Mouse (Mus musculus) myocyte (in vitro differentiated cells): Measurements from ENCODE around the gene Hist1h2ab. TPM values are rescaled to one million over a fixed set of nuclear protein-coding genes. Genes with fewer than 3 reads are reported as not detected.

Experiments
- H3K27me3 ChIP-seq: one replicate; pipeline ENCODE4 v1.6.1; 2011; ENCODE audit not compliant: control insufficient read depth, insufficient read depth, insufficient read length
- H3K36me3 ChIP-seq: one replicate; pipeline ENCODE4 v1.6.1; 2011; ENCODE audit not compliant: control insufficient read depth, insufficient read depth
- H3K4me2 ChIP-seq: one replicate; pipeline ENCODE4 v1.6.1; 2011; ENCODE audit warnings: low read depth, control low read depth
- H3K4me3 ChIP-seq: one replicate; pipeline ENCODE4 v1.5.1; 2011; ENCODE audit warnings: mild to moderate bottlenecking, control low read depth, moderate library complexity
- H3K79me2 ChIP-seq: one replicate; pipeline ENCODE4 v1.6.1; 2011; ENCODE audit not compliant: control insufficient read depth, insufficient read depth
- H3ac ChIP-seq: one replicate; pipeline ENCODE4 v1.6.1; 2011; ENCODE audit not compliant: control insufficient read depth, insufficient read length
- CEBPB ChIP-seq: IDR thresholded peaks from 2 replicates; pipeline ENCODE4 v1.6.1; 2011; ENCODE audit warnings: mild to moderate bottlenecking, moderate library complexity; ENCODE audit not compliant: poor library complexity, insufficient read depth, severe bottlenecking
- E2F4 ChIP-seq: IDR thresholded peaks from one replicate; pipeline ENCODE4 v1.6.1; 2011; ENCODE audit warnings: mild to moderate bottlenecking, control low read depth, moderate library complexity; ENCODE audit not compliant: insufficient read depth
- MAX ChIP-seq: IDR thresholded peaks from one replicate; pipeline ENCODE4 v1.6.1; 2011; ENCODE audit warnings: low read depth, mild to moderate bottlenecking, control low read depth
- MYOD1 ChIP-seq, 3 experiments: IDR thresholded peaks; one replicate each; pipeline ENCODE4 v1.6.1; 2011; ENCODE audit warnings: control low read depth in 2 of 3, low read depth in 2 of 3, mild to moderate bottlenecking in 2 of 3, moderate library complexity in 1 of 3; ENCODE audit not compliant: insufficient read length in 2 of 3, control insufficient read depth in 1 of 3
- MYOG ChIP-seq, 3 experiments: IDR thresholded peaks; one replicate each; pipeline ENCODE4 v1.6.1; 2011; ENCODE audit warnings: control low read depth in 2 of 3, low read depth in 2 of 3, mild to moderate bottlenecking in 2 of 3; ENCODE audit not compliant: insufficient read length in 2 of 3, control insufficient read depth in 1 of 3, insufficient read depth in 1 of 3
- POLR2A ChIP-seq: IDR thresholded peaks from one replicate; pipeline ENCODE4 v1.6.1; 2011; ENCODE audit warnings: low read depth, mild to moderate bottlenecking, control low read depth, moderate library complexity; ENCODE audit not compliant: insufficient read length
- POLR2AphosphoS2 ChIP-seq: IDR thresholded peaks from one replicate; pipeline ENCODE4 v1.6.1; 2011; ENCODE audit warnings: low read depth, control low read depth; ENCODE audit not compliant: insufficient read length
- REST ChIP-seq: IDR thresholded peaks from one replicate; pipeline ENCODE4 v1.6.1; 2011; ENCODE audit warnings: mild to moderate bottlenecking, control low read depth, moderate library complexity; ENCODE audit not compliant: insufficient read depth, insufficient read length
- SRF ChIP-seq: IDR thresholded peaks from one replicate; pipeline ENCODE4 v1.6.1; 2011; ENCODE audit warnings: low read depth; ENCODE audit not compliant: control insufficient read depth, insufficient read length
- TCF12 ChIP-seq: IDR thresholded peaks from one replicate; pipeline ENCODE4 v1.6.1; 2011; ENCODE audit warnings: mild to moderate bottlenecking, control low read depth; ENCODE audit not compliant: poor library complexity, insufficient read depth, severe bottlenecking
- TCF3 ChIP-seq: IDR thresholded peaks from one replicate; pipeline ENCODE4 v1.6.1; 2011; ENCODE audit warnings: low read depth, control low read depth; ENCODE audit not compliant: insufficient read length
- USF1 ChIP-seq: IDR thresholded peaks from one replicate; pipeline ENCODE4 v1.6.1; 2011; ENCODE audit warnings: low read depth, mild to moderate bottlenecking, control low read depth, moderate library complexity
- polyA plus RNA-seq: library from polyadenylated mRNA; unstranded; fragments of >200 nt; fragmentation: generic; extraction: Trizol; gene quantifications from one replicate; pipeline ENCODE4 v1.2.1, GENCODE M21; 2012; ENCODE audit warnings: missing spikeins

Gene Hist1h2ab
- polyA plus RNA-seq, 1 experiment = 2.1 TPM

DNA sequence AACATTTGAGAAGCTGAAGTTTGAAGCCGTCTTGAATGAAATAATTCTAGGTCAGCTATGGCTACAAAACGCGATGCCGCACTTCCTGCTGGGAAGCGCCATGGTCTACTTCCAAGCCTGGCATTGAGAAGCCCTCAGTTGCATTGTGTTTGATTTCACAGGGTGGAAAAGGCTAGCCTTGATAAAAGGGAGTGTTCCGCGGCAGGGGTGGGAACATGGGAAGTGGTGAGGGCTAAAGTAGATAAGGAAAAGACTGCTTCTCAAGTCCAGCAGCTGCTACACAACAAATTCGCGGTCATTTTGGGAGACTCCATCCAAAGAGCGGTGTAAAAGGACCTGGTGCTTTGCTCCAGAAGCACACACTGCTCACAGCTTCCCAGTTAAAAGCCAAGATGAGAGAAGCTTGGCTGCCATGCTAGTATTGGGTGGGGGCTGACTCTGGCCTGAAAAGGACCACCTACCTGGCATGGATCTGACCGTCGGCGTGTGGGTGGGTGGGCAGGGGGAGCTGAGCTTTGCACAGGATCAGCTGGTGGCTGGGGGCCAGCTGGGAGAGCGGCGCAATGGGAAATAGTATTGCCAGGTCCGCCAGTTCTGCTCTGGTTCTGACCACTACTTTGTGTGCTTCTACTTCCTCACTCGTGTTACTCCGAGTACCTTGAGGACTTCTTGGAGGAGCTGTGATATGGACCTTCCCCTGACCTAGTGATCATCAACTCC, 22.3 kb upstream of the Hist1h2ab start:
- TF ChIP-seq POLR2A (no peak), TCF12 (no peak), POLR2AphosphoS2 (no peak), MYOG (IDR thresholded peaks at IDR 0.05; ENCODE audit: control insufficient read depth in 1 of 3, insufficient read depth in 1 of 3, insufficient read length in 2 of 3, low read depth in 2 of 3) (no peak), CEBPB (no peak), MAX (no peak), REST (no peak), USF1 (no peak), MYOD1 (IDR thresholded peaks at IDR 0.05; ENCODE audit: control insufficient read depth in 1 of 3, insufficient read length in 2 of 3, low read depth in 2 of 3) (no peak), E2F4 (no peak), SRF (no peak), TCF3 (no peak)
- H3K79me2 ChIP-seq = no peaks in the 10 kb centered on the region
- H3K27me3 ChIP-seq = no peaks in the 10 kb centered on the region

GRCm38 (mm10) chr13:23729192-23729525, 21.8 kb upstream of the Hist1h2ab start:
- no peak overlapping the region for H3ac ChIP-seq
- no peaks in the 10 kb centered on the region for H3K36me3 ChIP-seq
- no peak overlapping the region for H3K4me3 ChIP-seq
- no peak overlapping the region for H3K4me2 ChIP-seq
- TF ChIP-seq POLR2A = no peak
- TF ChIP-seq CEBPB = no peak
- TF ChIP-seq MYOD1 (IDR thresholded peaks at IDR 0.05; ENCODE audit: control insufficient read depth in 1 of 3, insufficient read length in 2 of 3, low read depth in 2 of 3) = no peak
- no peak for TF ChIP-seq MAX
- no peaks in the 10 kb centered on the region for H3K79me2 ChIP-seq
- no peaks in the 10 kb centered on the region for H3K27me3 ChIP-seq

More for the DNA sequence above, 22.3 kb upstream of the Hist1h2ab start:
- no peak overlapping the region for H3ac ChIP-seq
- H3K4me2 ChIP-seq = no peak overlapping the region
- no peak overlapping the region for H3K4me3 ChIP-seq
- no peaks in the 10 kb centered on the region for H3K36me3 ChIP-seq

GRCm38 (mm10) chr13:23729706-23730105, 21.2 kb upstream of the Hist1h2ab start:
- Histone ChIP-seq H3K4me3 (no peak overlapping the region), H3K36me3 (no peaks in the 10 kb centered on the region), H3K27me3 (no peaks in the 10 kb centered on the region), H3K4me2 (no peak overlapping the region), H3K79me2 (no peaks in the 10 kb centered on the region), H3ac (no peak overlapping the region)
- TF ChIP-seq TCF12 = no peak
- no peak for TF ChIP-seq MAX
- TF ChIP-seq CEBPB = no peak
- no peak for TF ChIP-seq POLR2AphosphoS2
- TF ChIP-seq E2F4 = no peak
- no peak for TF ChIP-seq USF1

DNA sequence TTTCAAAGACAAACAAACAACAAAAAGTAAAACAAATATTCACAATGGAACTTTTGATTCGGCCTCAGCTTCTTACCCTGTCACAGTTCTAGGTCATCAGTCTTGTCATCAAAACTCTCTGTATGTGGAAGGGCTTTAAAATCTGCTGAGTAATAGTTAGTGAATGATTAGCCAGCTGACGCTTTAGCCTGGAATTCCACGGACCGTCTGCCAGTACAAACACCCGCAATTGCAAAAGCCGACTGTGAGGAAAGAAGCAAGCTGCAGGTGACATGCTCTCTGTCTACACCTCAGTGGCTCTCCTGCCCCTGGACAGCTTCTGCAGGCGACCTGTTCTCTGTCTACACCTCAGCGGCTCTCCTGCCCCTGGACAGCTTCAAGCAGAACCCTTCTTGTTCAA, 20.4 kb upstream of the Hist1h2ab start:
- TF ChIP-seq MYOG (IDR thresholded peaks at IDR 0.05; ENCODE audit: control insufficient read depth in 1 of 3, insufficient read depth in 1 of 3, insufficient read length in 2 of 3, low read depth in 2 of 3) (no peak), MAX (no peak), POLR2A (no peak), REST (no peak), MYOD1 (IDR thresholded peaks at IDR 0.05; ENCODE audit: control insufficient read depth in 1 of 3, insufficient read length in 2 of 3, low read depth in 2 of 3) (no peak)
- H3K27me3 ChIP-seq = no peaks in the 10 kb centered on the region
- no peaks in the 10 kb centered on the region for H3K79me2 ChIP-seq
- H3K36me3 ChIP-seq = no peaks in the 10 kb centered on the region
- no peak overlapping the region for H3K4me3 ChIP-seq
- no peak overlapping the region for H3K4me2 ChIP-seq
- no peak overlapping the region for H3ac ChIP-seq

DNA sequence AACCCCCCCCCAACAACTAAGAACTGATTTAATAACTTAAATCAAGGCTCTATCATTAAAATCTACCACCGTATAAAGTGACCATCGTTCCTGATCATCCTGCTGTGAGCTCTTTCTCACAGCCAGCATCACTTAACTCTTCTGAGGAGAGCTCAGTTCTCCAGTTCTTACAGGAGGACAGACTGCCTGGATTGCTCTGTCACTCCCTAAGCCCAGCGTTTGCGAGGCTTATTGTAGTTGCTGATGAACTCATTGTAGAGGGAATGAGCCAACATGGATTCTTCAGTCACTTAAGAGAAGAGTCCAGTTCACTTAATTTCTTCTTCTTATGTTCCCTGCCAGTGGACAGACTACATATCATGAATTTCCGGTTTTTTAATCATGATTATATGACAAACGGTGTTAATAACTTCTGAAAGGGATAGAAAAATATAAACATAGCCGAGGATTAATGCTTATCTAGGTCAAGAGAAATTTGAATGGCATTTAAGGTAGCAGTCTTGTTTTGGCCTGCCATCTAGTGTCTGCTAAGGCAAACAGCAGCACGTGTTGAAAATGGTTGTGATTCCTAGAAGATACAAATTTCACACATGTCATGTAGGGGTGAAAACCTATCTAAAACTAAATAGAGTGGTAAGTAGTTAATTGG, 18.6 kb upstream of the Hist1h2ab start:
- Histone ChIP-seq H3K4me2 (no peak overlapping the region), H3K36me3 (no peaks in the 10 kb centered on the region), H3K79me2 (no peaks in the 10 kb centered on the region), H3ac (no peak overlapping the region), H3K27me3 (no peaks in the 10 kb centered on the region), H3K4me3 (no peak overlapping the region)
- no peak for TF ChIP-seq REST
- no peak for TF ChIP-seq MYOG (IDR thresholded peaks at IDR 0.05; ENCODE audit: control insufficient read depth in 1 of 3, insufficient read depth in 1 of 3, insufficient read length in 2 of 3, low read depth in 2 of 3)
- TF ChIP-seq MAX = no peak
- no peak for TF ChIP-seq E2F4
- TF ChIP-seq POLR2A = no peak
- no peak for TF ChIP-seq MYOD1 (IDR thresholded peaks at IDR 0.05; ENCODE audit: control insufficient read depth in 1 of 3, insufficient read length in 2 of 3, low read depth in 2 of 3)
- TF ChIP-seq POLR2AphosphoS2 = no peak
- no peak for TF ChIP-seq USF1
- TF ChIP-seq CEBPB = no peak
- no peak for TF ChIP-seq TCF12
- no peak for TF ChIP-seq TCF3
- no peak for TF ChIP-seq SRF
